Mouse (Mus musculus) lung, adult 2 months (tissue): Measurements from ENCODE around the gene Ptk7.

Experiments
- CTCF ChIP-seq: fragments of 200-500 bp; IDR thresholded peaks from 2 replicates; pipeline ENCODE4 v1.5.1; 2011; ENCODE audit warnings: mild to moderate bottlenecking, low read length, control low read depth; ENCODE audit not compliant: insufficient read depth
- POLR2A ChIP-seq: fragments of 200-500 bp; IDR thresholded peaks from 2 replicates; pipeline ENCODE4 v1.6.1; 2011; ENCODE audit warnings: low read depth, mild to moderate bottlenecking, control low read depth, low read length, borderline replicate concordance; ENCODE audit errors: extremely low read depth

DNA sequence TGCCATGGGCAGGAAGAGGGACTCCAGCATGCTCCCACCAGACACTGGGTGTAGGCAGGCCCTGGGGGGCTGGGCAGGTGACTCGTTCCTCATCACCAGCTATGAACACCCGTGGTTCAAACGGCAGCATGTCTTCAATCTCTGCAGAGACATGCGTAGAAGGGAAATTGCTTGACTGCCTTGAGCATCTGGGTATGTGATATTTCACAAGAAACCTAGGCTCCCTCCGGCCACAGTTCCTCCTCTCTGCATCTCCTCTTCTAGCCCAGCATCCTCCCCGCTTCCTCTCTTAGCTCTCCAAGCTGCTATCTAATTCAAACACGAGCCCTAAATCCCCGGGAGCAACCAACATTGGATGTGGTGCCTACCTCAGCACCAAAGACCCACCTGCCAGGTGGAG, 43.0 kb downstream of the Ptk7 start:
- TF ChIP-seq CTCF: no peak
- TF ChIP-seq POLR2A: no peak
